Mouse (Mus musculus): Measurements from ENCODE around the gene Hpcal1. TPM values are rescaled to one million over a fixed set of nuclear protein-coding genes. Genes with fewer than 3 reads are reported as not detected.

Gene Hpcal1
- polyA plus RNA-seq (2012; rRNA removed), result 55.7 and 65.2 TPM in 2 replicates
- polyA plus RNA-seq (2014; fragmentation: Nextera tagmentation; extraction: Ambion mirVana), result 41.9 and 44.1 TPM in 2 replicates

- peak; percentile 78; the same call in 1 of the 2 replicates for TF ChIP-seq POLR2A (IDR thresholded peaks at IDR 0.05; ENCODE audit: borderline replicate concordance, extremely low read depth, insufficient read depth, insufficient read length)
- peaks cover 18% of the 10 kb centered on the region for H3K4me1 ChIP-seq (ENCODE audit: control insufficient read depth, insufficient read depth, low read length)
- peak; percentile 86 for DNase-seq (ENCODE audit: low spot score)
- H3K9me3 ChIP-seq (ENCODE audit: control insufficient read depth, low read length), result no peaks in the 10 kb centered on the region
- H3K4me2 ChIP-seq (replicated peaks; ENCODE audit: low read depth, low read length, severe bottlenecking), result peak within 1 kb of the TSS; percentile 94
- peak within 1 kb of the TSS; percentile 71 for H3K4me3 ChIP-seq (replicated peaks; ENCODE audit: low read length)
- under 1% methylated on average over 71 of the region's 72 CpGs for WGBS
- ATAC-seq (ENCODE audit: low FRiP score, low read depth), result peak; percentile 93
- peak within 1 kb of the TSS; percentile 67 for H3K9ac ChIP-seq (ENCODE audit: low read depth, low read length, severe bottlenecking)
- no peak within 1 kb of the TSS for H3K27ac ChIP-seq (replicated peaks; ENCODE audit: low read depth, low read length)
- no peaks in the 10 kb centered on the region for H3K36me3 ChIP-seq (ENCODE audit: control insufficient read depth, insufficient read depth, low read length)
- H3K27me3 ChIP-seq (ENCODE audit: control insufficient read depth, insufficient read depth, low read length), result 0 out of 2 replicates have a peak, but pooled peaks cover 4% of the 10 kb centered on the region
Measured at GRCm38 (mm10) chr12:17690564-17691281, at the start of gene Hpcal1. TSS of gene Hpcal1 (plus strand) at chr12:17690856.

- no peak for TF ChIP-seq POLR2A (IDR thresholded peaks at IDR 0.05; ENCODE audit: borderline replicate concordance, extremely low read depth, insufficient read depth, insufficient read length)
- no peak overlapping the region for H3K4me3 ChIP-seq (replicated peaks; ENCODE audit: low read length)
- H3K9ac ChIP-seq (ENCODE audit: low read depth, low read length, severe bottlenecking), result no peak overlapping the region
- WGBS, result 87% methylated on average over 4 of the region's 4 CpGs
- DNase-seq (ENCODE audit: low spot score) (no peak), ATAC-seq (ENCODE audit: low FRiP score, low read depth) (no peak)
- no peaks in the 10 kb centered on the region for H3K27me3 ChIP-seq (ENCODE audit: control insufficient read depth, insufficient read depth, low read length)
- no peaks in the 10 kb centered on the region for H3K4me1 ChIP-seq (ENCODE audit: control insufficient read depth, insufficient read depth, low read length)
- no peak overlapping the region for H3K4me2 ChIP-seq (replicated peaks; ENCODE audit: low read depth, low read length, severe bottlenecking)
- H3K27ac ChIP-seq (replicated peaks; ENCODE audit: low read depth, low read length), result no peak overlapping the region
- no peaks in the 10 kb centered on the region for H3K36me3 ChIP-seq (ENCODE audit: control insufficient read depth, insufficient read depth, low read length)
- no peaks in the 10 kb centered on the region for H3K9me3 ChIP-seq (ENCODE audit: control insufficient read depth, low read length)
Measured at GRCm38 (mm10) chr12:17641269-17641668, 49.4 kb upstream of the Hpcal1 start.

GRCm38 (mm10) chr12:17644385-17645222 is 46.1 kb upstream of the Hpcal1 start:
- Histone ChIP-seq H3K4me2 (replicated peaks; ENCODE audit: low read depth, low read length, severe bottlenecking) (no peak overlapping the region), H3K9ac (ENCODE audit: low read depth, low read length, severe bottlenecking) (no peak overlapping the region), H3K27ac (replicated peaks; ENCODE audit: low read depth, low read length) (no peak overlapping the region), H3K4me1 (ENCODE audit: control insufficient read depth, insufficient read depth, low read length) (no peaks in the 10 kb centered on the region), H3K27me3 (ENCODE audit: control insufficient read depth, insufficient read depth, low read length) (no peaks in the 10 kb centered on the region), H3K36me3 (ENCODE audit: control insufficient read depth, insufficient read depth, low read length) (no peaks in the 10 kb centered on the region), H3K4me3 (replicated peaks; ENCODE audit: low read length) (no peak overlapping the region), H3K9me3 (ENCODE audit: control insufficient read depth, low read length) (no peaks in the 10 kb centered on the region)
- ATAC-seq (ENCODE audit: low FRiP score, low read depth) (no peak), DNase-seq (ENCODE audit: low spot score) (no peak)
- 72% methylated on average over 12 of the region's 12 CpGs for WGBS
- TF ChIP-seq POLR2A (IDR thresholded peaks at IDR 0.05; ENCODE audit: borderline replicate concordance, extremely low read depth, insufficient read depth, insufficient read length), result no peak

GRCm38 (mm10) chr12:17646457-17646856 is 44.2 kb upstream of the Hpcal1 start:
- 53% methylated on average over 6 of the region's 6 CpGs for WGBS
- Histone ChIP-seq H3K9ac (ENCODE audit: low read depth, low read length, severe bottlenecking) (no peak overlapping the region), H3K9me3 (ENCODE audit: control insufficient read depth, low read length) (no peaks in the 10 kb centered on the region), H3K36me3 (ENCODE audit: control insufficient read depth, insufficient read depth, low read length) (no peaks in the 10 kb centered on the region), H3K4me2 (replicated peaks; ENCODE audit: low read depth, low read length, severe bottlenecking) (no peak overlapping the region), H3K27me3 (ENCODE audit: control insufficient read depth, insufficient read depth, low read length) (no peaks in the 10 kb centered on the region), H3K27ac (replicated peaks; ENCODE audit: low read depth, low read length) (no peak overlapping the region), H3K4me1 (ENCODE audit: control insufficient read depth, insufficient read depth, low read length) (no peaks in the 10 kb centered on the region), H3K4me3 (replicated peaks; ENCODE audit: low read length) (no peak overlapping the region)
- no peak for TF ChIP-seq POLR2A (IDR thresholded peaks at IDR 0.05; ENCODE audit: borderline replicate concordance, extremely low read depth, insufficient read depth, insufficient read length)
- no peak for DNase-seq (ENCODE audit: low spot score)
- ATAC-seq (ENCODE audit: low FRiP score, low read depth), result no peak

Measured in limb, embryonic 14.5 days (tissue).